Mouse (Mus musculus) myocyte (in vitro differentiated cells): ENCODE data around the gene Zfp821.

Experiments used
- POLR2A ChIP-seq: IDR thresholded peaks from one replicate; pipeline ENCODE4 v1.6.1; 2011; ENCODE audit warnings: low read depth, mild to moderate bottlenecking, control low read depth, moderate library complexity; ENCODE audit not compliant: insufficient read length
- POLR2AphosphoS2 ChIP-seq: IDR thresholded peaks from one replicate; pipeline ENCODE4 v1.6.1; 2011; ENCODE audit warnings: low read depth, control low read depth; ENCODE audit not compliant: insufficient read length

DNA sequence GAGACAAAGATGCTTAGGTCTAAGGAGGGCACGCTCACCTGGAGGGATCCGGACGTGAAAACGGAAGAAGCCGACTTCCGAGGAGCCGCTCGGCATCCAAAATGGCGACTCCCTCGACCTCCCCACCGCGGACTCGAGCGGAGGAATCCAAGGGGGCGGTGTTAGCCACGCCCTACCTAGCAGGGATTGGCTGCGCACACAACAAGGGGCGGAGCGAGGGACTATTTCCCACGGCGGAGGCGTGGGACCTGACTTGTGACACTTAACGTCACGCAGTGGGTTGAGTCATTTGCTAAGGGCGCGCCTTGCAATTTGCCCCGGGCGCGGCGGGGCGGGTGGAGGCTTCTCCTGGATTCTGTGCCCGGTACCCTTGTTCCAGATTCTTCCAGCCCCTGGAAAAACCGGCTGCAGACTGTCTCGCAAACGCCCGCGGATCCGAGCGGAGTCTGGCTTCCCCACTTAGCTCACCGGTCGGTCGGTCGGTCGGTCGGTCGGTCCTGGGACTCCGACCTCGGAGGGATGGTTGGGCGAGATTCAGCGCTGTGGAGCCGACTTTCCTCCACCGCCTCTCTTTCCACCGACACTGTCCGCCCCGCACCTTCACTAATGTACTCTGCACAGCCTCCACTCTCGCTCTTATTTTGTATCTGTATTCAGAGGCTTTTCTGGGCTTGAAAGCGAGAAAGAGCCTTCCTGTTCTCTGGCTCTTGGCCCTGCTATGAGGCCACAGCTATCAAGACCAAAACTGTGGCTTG is 12.0 kb upstream of the Zfp821 start, which contains the start of gene Ist1:
- TF ChIP-seq POLR2A (peak; percentile 83), POLR2AphosphoS2 (peak; percentile 95)
